Mouse (Mus musculus) liver, adult 2 months (tissue): Measurements from ENCODE around the gene Rap1gds1.

Source experiments
- CTCF ChIP-seq: fragments of 200-500 bp; IDR thresholded peaks from 2 replicates; pipeline ENCODE4 v1.5.1; 2011; ENCODE audit warnings: low read depth, low read length, control low read depth
- POLR2A ChIP-seq: fragments of 200-500 bp; IDR thresholded peaks from 2 replicates; pipeline ENCODE4 v1.6.1; 2011; ENCODE audit warnings: low read length, control low read depth; ENCODE audit not compliant: insufficient read depth; ENCODE audit errors: extremely low read depth

- TF ChIP-seq CTCF (no peak), POLR2A (no peak)
Measured at GRCm38 (mm10) chr3:139064076-139064475, 10.9 kb downstream of the Rap1gds1 start.
